Mouse (Mus musculus) kidney, embryonic 16.5 days (tissue): ENCODE measurements around the gene Kcnh7. TPM values are rescaled to one million over a fixed set of nuclear protein-coding genes. Genes with fewer than 3 reads are reported as not detected.

ENCODE experiments used
- ATAC-seq: fragments of 200-750 bp; cut with Nextera tagmentation; 2 replicates; pipeline ENCODE4 v1.8.0; 2017; ENCODE audit warnings: moderate TSS enrichment; ENCODE audit not compliant: low FRiP score, low TSS enrichment
- H3K27ac ChIP-seq: fragments of 300-500 bp; sonication (generic); 2 replicates; pipeline ENCODE4 v1.5.1; 2014; ENCODE audit warnings: low read length
- H3K27me3 ChIP-seq: fragments of 300-500 bp; sonication (generic); 2 replicates; pipeline ENCODE4 v1.6.1; 2014; ENCODE audit warnings: low read length, control low read depth, mixed read lengths; ENCODE audit not compliant: insufficient read depth
- H3K36me3 ChIP-seq: fragments of 300-500 bp; sonication (generic); 2 replicates; pipeline ENCODE4 v1.6.1; 2014; ENCODE audit warnings: low read length, control low read depth, mixed read lengths; ENCODE audit not compliant: insufficient read depth
- H3K4me1 ChIP-seq: fragments of 300-500 bp; sonication (generic); 2 replicates; pipeline ENCODE4 v1.6.1; 2014; ENCODE audit warnings: low read length, control low read depth, mixed read lengths; ENCODE audit not compliant: insufficient read depth
- H3K4me2 ChIP-seq: fragments of 300-500 bp; sonication (generic); replicated peaks from 2 replicates; pipeline ENCODE4 v1.6.1; 2014; ENCODE audit warnings: low read depth, low read length
- H3K4me3 ChIP-seq: fragments of 300-500 bp; sonication (generic); 2 replicates; pipeline ENCODE4 v1.5.1; 2014; ENCODE audit warnings: mild to moderate bottlenecking, low read length
- H3K9ac ChIP-seq: fragments of 300-500 bp; sonication (generic); replicated peaks from 2 replicates; pipeline ENCODE4 v1.6.1; 2014; ENCODE audit warnings: low read length
- H3K9me3 ChIP-seq: fragments of 300-500 bp; sonication (generic); 2 replicates; pipeline ENCODE4 v1.6.1; 2016; ENCODE audit warnings: low read length, control low read depth
- WGBS: fragments of 180-500 bp; shearing (Covaris S2); extraction: QIAGEN DNeasy Blood & Tissue Kit; methylation state at CpG from one replicate; pipeline ENCODE4 v1.1.7; 2014; 5-methylcytosine and 5-hydroxymethylcytosine counted together
- polyA plus RNA-seq: library from polyadenylated mRNA; unstranded; fragments of >200 nt; fragmentation: Nextera tagmentation; extraction: Ambion mirVana; gene quantifications from 2 replicates; pipeline ENCODE4 v1.2.1, GENCODE M21; 2015

The Kcnh7 gene
- polyA plus RNA-seq, result 1.6 and 2.1 TPM in 2 replicates

- WGBS, result 1% methylated on average over 40 of the region's 49 CpGs
- H3K36me3 ChIP-seq, result no peaks in the 10 kb centered on the region
- peak; percentile 67 for ATAC-seq
Observed at GRCm38 (mm10) chr2:63183563-63184545, at the start of gene Kcnh7. Gene Kcnh7, minus strand, starts transcription at chr2:63184287.

GRCm38 (mm10) chr2:63207435-63207834 lies 23.3 kb upstream of the Kcnh7 start:
- Histone ChIP-seq H3K27ac (no peak overlapping the region), H3K36me3 (no peaks in the 10 kb centered on the region), H3K4me3 (no peak overlapping the region), H3K9ac (no peak overlapping the region), H3K9me3 (no peaks in the 10 kb centered on the region), H3K4me1 (no peaks in the 10 kb centered on the region), H3K4me2 (no peak overlapping the region), H3K27me3 (no peaks in the 10 kb centered on the region)
- 59% methylated on average over 3 of the region's 3 CpGs for WGBS
- ATAC-seq, result no peak

More at GRCm38 (mm10) chr2:63183563-63184545, at the start of gene Kcnh7:
- Histone ChIP-seq H3K9ac (peak within 1 kb of the TSS; percentile 36), H3K27me3 (peaks cover 6% of the 10 kb centered on the region), H3K4me2 (peak within 1 kb of the TSS; percentile 85), H3K9me3 (no peaks in the 10 kb centered on the region), H3K4me3 (peak within 1 kb of the TSS; percentile 48), H3K27ac (no peak within 1 kb of the TSS), H3K4me1 (no peaks in the 10 kb centered on the region)

- Histone ChIP-seq H3K36me3 (no peaks in the 10 kb centered on the region), H3K9me3 (no peaks in the 10 kb centered on the region), H3K9ac (no peak overlapping the region), H3K27ac (no peak overlapping the region), H3K27me3 (peaks cover 6% of the 10 kb centered on the region), H3K4me2 (no peak overlapping the region), H3K4me1 (no peaks in the 10 kb centered on the region), H3K4me3 (no peak overlapping the region)
- ATAC-seq, result no peak
- 0% methylated on average over 2 of the region's 2 CpGs for WGBS
Observed at GRCm38 (mm10) chr2:63186014-63186413, 1.9 kb upstream of the Kcnh7 start.

- WGBS, result 2% methylated on average over 15 of the region's 15 CpGs
Observed at GRCm38 (mm10) chr2:63184551-63185430, 704 bp upstream of the Kcnh7 start.

GRCm38 (mm10) chr2:63153701-63154100 lies 30.4 kb downstream of the Kcnh7 start:
- Histone ChIP-seq H3K4me2 (no peak overlapping the region), H3K4me1 (0 out of 2 replicates have a peak, but pooled peaks cover 4% of the 10 kb centered on the region), H3K9ac (no peak overlapping the region), H3K27ac (no peak overlapping the region), H3K27me3 (no peaks in the 10 kb centered on the region), H3K9me3 (no peaks in the 10 kb centered on the region), H3K36me3 (no peaks in the 10 kb centered on the region), H3K4me3 (no peak overlapping the region)
- no peak for ATAC-seq

More at GRCm38 (mm10) chr2:63184551-63185430, 704 bp upstream of the Kcnh7 start:
- Histone ChIP-seq H3K9me3 (no peaks in the 10 kb centered on the region), H3K9ac (no peak overlapping the region), H3K36me3 (no peaks in the 10 kb centered on the region), H3K4me3 (peak overlapping the region; percentile 48), H3K27ac (no peak overlapping the region), H3K4me1 (no peaks in the 10 kb centered on the region), H3K27me3 (peaks cover 6% of the 10 kb centered on the region), H3K4me2 (peak overlapping the region; percentile 85)
- ATAC-seq, result peak; percentile 75; the same call in 1 of the 2 replicates

- ATAC-seq, result peak; percentile 84
- no peaks in the 10 kb centered on the region for H3K27me3 ChIP-seq
- H3K27ac ChIP-seq, result peak overlapping the region; percentile 25
- peaks cover 7% of the 10 kb centered on the region; the same call in 1 of the 2 replicates for H3K4me1 ChIP-seq
- no peaks in the 10 kb centered on the region for H3K36me3 ChIP-seq
- 8% methylated on average over 2 of the region's 2 CpGs for WGBS
- no peak overlapping the region for H3K4me3 ChIP-seq
- H3K9me3 ChIP-seq, result no peaks in the 10 kb centered on the region
- H3K9ac ChIP-seq, result no peak overlapping the region
- no peak overlapping the region for H3K4me2 ChIP-seq
Observed at GRCm38 (mm10) chr2:63127762-63128516, 56.1 kb downstream of the Kcnh7 start.

- no peak overlapping the region for H3K9ac ChIP-seq
- no peaks in the 10 kb centered on the region for H3K4me1 ChIP-seq
- H3K4me3 ChIP-seq, result no peak overlapping the region
- H3K4me2 ChIP-seq, result no peak overlapping the region
- 73% methylated on average over 3 of the region's 3 CpGs for WGBS
- H3K9me3 ChIP-seq, result no peaks in the 10 kb centered on the region
- H3K27ac ChIP-seq, result no peak overlapping the region
- H3K36me3 ChIP-seq, result no peaks in the 10 kb centered on the region
- no peaks in the 10 kb centered on the region for H3K27me3 ChIP-seq
- ATAC-seq, result no peak
Observed at GRCm38 (mm10) chr2:63120316-63120715, 63.8 kb downstream of the Kcnh7 start.

GRCm38 (mm10) chr2:63117209-63118193 lies 66.6 kb downstream of the Kcnh7 start:
- Histone ChIP-seq H3K27ac (no peak overlapping the region), H3K9me3 (no peaks in the 10 kb centered on the region), H3K4me1 (no peaks in the 10 kb centered on the region), H3K4me2 (no peak overlapping the region), H3K9ac (no peak overlapping the region), H3K27me3 (no peaks in the 10 kb centered on the region), H3K36me3 (no peaks in the 10 kb centered on the region), H3K4me3 (no peak overlapping the region)
- 75% methylated on average over 4 of the region's 4 CpGs for WGBS
- no peak for ATAC-seq
